Mouse (Mus musculus): ENCODE measurements at regions not wholly inside any gene's neighbourhood (a gene's known extent, or its start where the extent isn't known, plus 50 kb on each side); places are given as distances from the start of the nearest gene placed in this dataset.

DNA sequence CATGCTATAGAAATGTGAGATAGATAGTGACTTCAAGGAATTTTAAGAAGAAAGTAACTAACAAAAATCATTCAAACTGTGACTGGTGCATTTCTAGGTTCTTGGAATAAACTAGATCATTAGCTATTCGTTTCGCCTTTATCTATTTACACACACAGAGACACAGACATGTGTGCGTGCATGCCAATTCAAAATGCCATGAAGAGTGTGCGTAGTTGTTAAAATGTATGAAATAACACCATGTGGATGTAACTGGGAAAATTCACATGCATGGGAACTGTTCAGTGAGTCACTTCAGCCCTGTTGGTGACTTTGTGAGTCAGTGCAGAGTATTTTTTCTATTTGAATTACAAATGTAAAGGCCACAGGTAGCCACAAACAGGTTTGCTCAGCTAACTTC is 460.8 kb downstream of the Fat4 start:
- DNase-seq (ENCODE audit: extremely low read depth), result no peak
- H3K4me1 ChIP-seq (ENCODE audit: control insufficient read depth in 1 of 2, insufficient read depth in 2 of 2), result no peaks in the 10 kb centered on the region; a peak in 1 of 4 replicates
- H3K4me3 ChIP-seq (replicated peaks in 1 of 3; ENCODE audit: low read depth in 2 of 3, low read length in 2 of 3, poor library complexity in 1 of 3), result no peak overlapping the region
- H3K79me2 ChIP-seq (replicated peaks; ENCODE audit: control insufficient read depth, extremely low read depth, insufficient read depth, poor library complexity, severe bottlenecking), result no peaks in the 10 kb centered on the region
- no peaks in the 10 kb centered on the region for H3K36me3 ChIP-seq (replicated peaks in 1 of 2; ENCODE audit: control insufficient read depth in 1 of 2, insufficient read depth in 1 of 2, low read length in 1 of 2)
- in situ Hi-C loops (cut with MboI; ENCODE audit: low pct_ligation_motif_present, low pct_unique_long_range_greater_than_20kb, low sequenced_read_pairs) (no loop called here), dilution Hi-C loops (cut with MboI; ENCODE audit: extremely low pct_ligation_motif_present, extremely low pct_unique_long_range_greater_than_20kb, low sequenced_read_pairs) (no loop called here)
- no peaks in the 10 kb centered on the region for H3K9me3 ChIP-seq (replicated peaks; ENCODE audit: low read length)
- no peak for TF ChIP-seq ZMIZ1 (IDR thresholded peaks at IDR 0.05; ENCODE audit: low read depth, low read length)
- TF ChIP-seq ETS1 (conservative IDR thresholded peaks at IDR 0.05; ENCODE audit: low read depth, low read length), result no peak
- no peak for TF ChIP-seq JUND (conservative IDR thresholded peaks at IDR 0.05; ENCODE audit: low read depth, low read length)
- TF ChIP-seq NELFE (IDR thresholded peaks at IDR 0.05; ENCODE audit: low read depth, low read length), result no peak
- H3K4me2 ChIP-seq (ENCODE audit: insufficient read depth, low read depth, poor library complexity, severe bottlenecking), result no peak overlapping the region
- no peak overlapping the region for H3K27ac ChIP-seq (ENCODE audit: insufficient read depth, low read depth)
- no peaks in the 10 kb centered on the region for H3K27me3 ChIP-seq (replicated peaks)
- no peak overlapping the region for H3K9ac ChIP-seq (ENCODE audit: insufficient read depth, low read depth)

DNA sequence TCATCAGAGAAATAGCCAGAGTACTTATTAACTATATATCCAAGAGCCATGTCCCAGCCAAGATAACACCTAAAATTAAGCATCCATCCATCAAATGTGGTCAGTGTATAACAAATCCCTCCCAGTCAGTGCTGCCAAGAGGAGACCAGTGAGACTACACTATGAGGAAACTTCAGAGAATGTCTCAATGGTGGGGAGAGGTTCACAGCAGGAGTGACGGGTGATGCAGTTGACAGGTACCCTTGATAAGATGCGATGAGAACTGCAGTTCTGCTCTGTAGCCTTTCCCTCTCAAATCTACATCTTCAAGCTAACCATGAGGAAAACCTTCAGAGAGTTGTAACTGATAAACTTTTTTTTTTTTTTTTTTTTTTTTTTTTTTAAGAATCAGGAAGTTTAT is 470.3 kb downstream of the Fat4 start:
- Histone ChIP-seq H3K9me3 (replicated peaks; ENCODE audit: low read length) (no peaks in the 10 kb centered on the region), H3K36me3 (replicated peaks in 1 of 2; ENCODE audit: control insufficient read depth in 1 of 2, insufficient read depth in 1 of 2, low read length in 1 of 2) (no peaks in the 10 kb centered on the region), H3K27ac (ENCODE audit: insufficient read depth, low read depth) (no peak overlapping the region), H3K4me2 (ENCODE audit: insufficient read depth, low read depth, poor library complexity, severe bottlenecking) (no peak overlapping the region), H3K27me3 (replicated peaks) (no peaks in the 10 kb centered on the region), H3K4me3 (replicated peaks in 1 of 3; ENCODE audit: low read depth in 2 of 3, low read length in 2 of 3, poor library complexity in 1 of 3) (no peak overlapping the region), H3K79me2 (replicated peaks; ENCODE audit: control insufficient read depth, extremely low read depth, insufficient read depth, poor library complexity, severe bottlenecking) (no peaks in the 10 kb centered on the region), H3K4me1 (ENCODE audit: control insufficient read depth in 1 of 2, insufficient read depth in 2 of 2) (no peaks in the 10 kb centered on the region), H3K9ac (ENCODE audit: insufficient read depth, low read depth) (no peak overlapping the region)
- in situ Hi-C loops (cut with MboI; ENCODE audit: low pct_ligation_motif_present, low pct_unique_long_range_greater_than_20kb, low sequenced_read_pairs) (no loop called here), dilution Hi-C loops (cut with MboI; ENCODE audit: extremely low pct_ligation_motif_present, extremely low pct_unique_long_range_greater_than_20kb, low sequenced_read_pairs) (no loop called here)
- TF ChIP-seq MAX (IDR thresholded peaks at IDR 0.05; ENCODE audit: low read length) (no peak), NRF1 (IDR thresholded peaks at IDR 0.05; ENCODE audit: low read depth, low read length) (no peak)
- no peak for DNase-seq (ENCODE audit: extremely low read depth)

DNA sequence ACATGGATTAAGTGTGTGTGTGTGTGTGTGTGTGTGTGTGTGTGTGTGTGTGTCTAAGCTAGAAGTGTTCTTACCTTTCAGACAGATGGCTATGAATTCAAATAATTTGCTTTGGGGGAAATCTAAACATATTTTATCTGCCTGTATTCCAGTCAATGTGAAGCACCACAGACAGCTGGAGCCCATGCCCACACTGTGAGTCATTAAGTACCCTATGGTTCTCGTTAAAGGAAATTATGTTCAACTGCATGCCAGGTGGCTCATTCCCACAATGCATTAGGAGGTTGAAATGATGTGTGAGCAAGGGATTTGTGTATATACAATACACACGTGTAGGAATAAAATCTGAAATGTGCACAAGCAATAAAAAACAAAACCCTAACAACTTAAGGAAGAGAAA is 473.5 kb downstream of the Fat4 start:
- no peaks in the 10 kb centered on the region for H3K27me3 ChIP-seq (replicated peaks)
- H3K4me3 ChIP-seq (replicated peaks in 1 of 3; ENCODE audit: low read depth in 2 of 3, low read length in 2 of 3, poor library complexity in 1 of 3), result no peak overlapping the region
- H3K9me3 ChIP-seq (replicated peaks; ENCODE audit: low read length), result no peaks in the 10 kb centered on the region
- no peak overlapping the region for H3K27ac ChIP-seq (ENCODE audit: insufficient read depth, low read depth)
- in situ Hi-C loops (cut with MboI; ENCODE audit: low pct_ligation_motif_present, low pct_unique_long_range_greater_than_20kb, low sequenced_read_pairs), result no loop called here
- H3K4me2 ChIP-seq (ENCODE audit: insufficient read depth, low read depth, poor library complexity, severe bottlenecking), result no peak overlapping the region
- no peaks in the 10 kb centered on the region for H3K79me2 ChIP-seq (replicated peaks; ENCODE audit: control insufficient read depth, extremely low read depth, insufficient read depth, poor library complexity, severe bottlenecking)
- TF ChIP-seq EP300 (IDR thresholded peaks at IDR 0.05; ENCODE audit: low read length) (no peak), ZC3H11A (IDR thresholded peaks at IDR 0.05; ENCODE audit: low read depth, low read length) (no peak), ELF1 (IDR thresholded peaks at IDR 0.05; ENCODE audit: low read depth, low read length) (no peak), PAX5 (IDR thresholded peaks at IDR 0.05; ENCODE audit: low read length) (no peak), NRF1 (IDR thresholded peaks at IDR 0.05; ENCODE audit: low read depth, low read length) (no peak), RAD21 (IDR thresholded peaks at IDR 0.05; ENCODE audit: low read depth, low read length) (no peak), CHD1 (IDR thresholded peaks at IDR 0.05; ENCODE audit: low read depth, low read length) (no peak), MXI1 (IDR thresholded peaks at IDR 0.05; ENCODE audit: low read depth, low read length) (no peak), MAZ (IDR thresholded peaks at IDR 0.05; ENCODE audit: low read depth, low read length) (no peak), ETS1 (conservative IDR thresholded peaks at IDR 0.05; ENCODE audit: low read depth, low read length) (no peak), JUN (IDR thresholded peaks at IDR 0.05; ENCODE audit: insufficient read depth, low read depth, low read length) (no peak), ZMIZ1 (IDR thresholded peaks at IDR 0.05; ENCODE audit: low read depth, low read length) (no peak), KAT2A (IDR thresholded peaks at IDR 0.05; ENCODE audit: insufficient replicate concordance, low read length) (no peak), UBTF (IDR thresholded peaks at IDR 0.05; ENCODE audit: low read depth, low read length) (no peak), MEF2A (IDR thresholded peaks at IDR 0.05; ENCODE audit: borderline replicate concordance, low read depth, low read length) (no peak), CHD2 (IDR thresholded peaks at IDR 0.05; ENCODE audit: low read length) (no peak), CTCF (conservative IDR thresholded peaks at IDR 0.05 in 1 of 2, IDR thresholded peaks at IDR 0.05 in 1 of 2; ENCODE audit: low read depth in 2 of 2, low read length in 2 of 2) (no peak), SMC3 (IDR thresholded peaks at IDR 0.05; ENCODE audit: low read depth, low read length) (no peak), POLR2A (IDR thresholded peaks at IDR 0.05; ENCODE audit: low read depth, low read length) (no peak)
- no peak overlapping the region for H3K9ac ChIP-seq (ENCODE audit: insufficient read depth, low read depth)
- H3K36me3 ChIP-seq (replicated peaks in 1 of 2; ENCODE audit: control insufficient read depth in 1 of 2, insufficient read depth in 1 of 2, low read length in 1 of 2), result no peaks in the 10 kb centered on the region
- peak; percentile 2 for DNase-seq (ENCODE audit: extremely low read depth)
- no peaks in the 10 kb centered on the region for H3K4me1 ChIP-seq (ENCODE audit: control insufficient read depth in 1 of 2, insufficient read depth in 2 of 2)
- dilution Hi-C loops (cut with MboI; ENCODE audit: extremely low pct_ligation_motif_present, extremely low pct_unique_long_range_greater_than_20kb, low sequenced_read_pairs), result no loop called here
